Mouse (Mus musculus) cerebellum, adult 18-20 months (tissue): ENCODE measurements around the gene Tjp2.
"Not testable (repeated sequence)": the region's sequence is repeated elsewhere in the genome, so short reads cannot be mapped to it uniquely, and the experiment has no call there.

Source experiments
- DNase-seq, 2 experiments: peaks; one replicate each; pipeline ENCODE4 v3.0.0; 2021

Tjp2 gene

GRCm38 (mm10) chr19:24120811-24121210 is 104.0 kb downstream of the Tjp2 start:
- no peak for DNase-seq

DNA sequence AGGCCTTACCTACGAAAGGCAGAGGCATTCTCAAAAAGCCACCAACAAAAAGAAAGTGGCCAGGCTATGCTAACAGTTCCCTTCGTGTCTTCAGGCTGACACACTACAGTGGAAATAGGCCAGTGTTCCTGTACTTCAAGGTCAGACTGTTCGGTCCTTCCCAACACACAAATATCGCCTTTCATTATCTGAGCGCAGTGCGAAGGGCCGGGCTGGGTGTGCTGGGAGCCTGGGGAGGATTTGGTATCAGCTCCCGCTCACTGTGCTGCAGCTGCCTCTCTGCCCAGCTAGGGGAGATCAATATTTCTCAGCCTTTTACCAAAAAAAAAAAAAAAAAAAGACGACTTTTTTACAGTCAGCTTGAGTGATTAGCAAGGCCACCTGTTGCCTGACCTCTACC is 106.1 kb downstream of the Tjp2 start:
- no peak for DNase-seq

DNA sequence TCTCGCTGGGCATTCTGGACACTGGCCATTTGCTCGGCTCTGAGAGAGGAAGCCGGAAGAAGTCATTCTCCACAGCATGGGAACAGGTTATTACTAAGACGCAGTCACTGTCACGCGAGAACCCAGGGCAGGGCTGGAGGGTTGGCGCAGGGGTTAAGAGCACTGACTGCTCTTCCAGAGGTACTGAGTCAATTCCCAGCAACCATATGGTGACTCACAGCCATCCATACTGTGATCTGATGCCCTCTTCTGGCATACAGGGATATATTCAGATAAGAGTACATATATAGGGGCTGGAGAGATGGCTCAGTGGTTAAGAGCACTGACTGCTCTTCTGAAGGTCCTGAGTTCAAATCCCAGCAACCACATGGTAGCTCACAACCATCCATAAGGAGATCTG is 113.2 kb downstream of the Tjp2 start:
- no peak for DNase-seq

- no peak for DNase-seq
Measured at GRCm38 (mm10) chr19:24107707-24108106, 117.1 kb downstream of the Tjp2 start.

DNA sequence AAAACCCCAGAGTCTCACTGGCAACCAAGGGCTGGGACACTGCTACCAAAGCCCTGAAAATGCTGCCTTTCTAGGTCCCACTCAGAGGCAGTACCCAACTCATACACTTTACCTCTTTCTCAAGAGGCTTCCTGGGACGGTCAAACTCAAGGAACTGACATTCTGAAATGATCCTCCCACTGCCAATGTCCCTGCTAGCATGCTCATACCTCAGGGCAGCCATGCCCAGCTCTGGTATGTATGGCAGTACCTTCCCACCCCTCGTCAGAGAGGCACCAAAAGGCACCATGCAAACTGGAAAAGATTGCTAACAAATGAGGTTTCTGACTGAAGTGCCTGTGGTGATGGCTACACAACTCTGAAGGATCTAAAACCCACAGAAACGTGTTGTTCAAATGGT is 121.0 kb downstream of the Tjp2 start:
- DNase-seq = no peak

GRCm38 (mm10) chr19:24102562-24103126 is 122.2 kb downstream of the Tjp2 start:
- DNase-seq = no peak

GRCm38 (mm10) chr19:24101183-24101582 is 123.6 kb downstream of the Tjp2 start:
- DNase-seq = no peak

GRCm38 (mm10) chr19:24098691-24099090 is 126.1 kb downstream of the Tjp2 start:
- no peak for DNase-seq

DNA sequence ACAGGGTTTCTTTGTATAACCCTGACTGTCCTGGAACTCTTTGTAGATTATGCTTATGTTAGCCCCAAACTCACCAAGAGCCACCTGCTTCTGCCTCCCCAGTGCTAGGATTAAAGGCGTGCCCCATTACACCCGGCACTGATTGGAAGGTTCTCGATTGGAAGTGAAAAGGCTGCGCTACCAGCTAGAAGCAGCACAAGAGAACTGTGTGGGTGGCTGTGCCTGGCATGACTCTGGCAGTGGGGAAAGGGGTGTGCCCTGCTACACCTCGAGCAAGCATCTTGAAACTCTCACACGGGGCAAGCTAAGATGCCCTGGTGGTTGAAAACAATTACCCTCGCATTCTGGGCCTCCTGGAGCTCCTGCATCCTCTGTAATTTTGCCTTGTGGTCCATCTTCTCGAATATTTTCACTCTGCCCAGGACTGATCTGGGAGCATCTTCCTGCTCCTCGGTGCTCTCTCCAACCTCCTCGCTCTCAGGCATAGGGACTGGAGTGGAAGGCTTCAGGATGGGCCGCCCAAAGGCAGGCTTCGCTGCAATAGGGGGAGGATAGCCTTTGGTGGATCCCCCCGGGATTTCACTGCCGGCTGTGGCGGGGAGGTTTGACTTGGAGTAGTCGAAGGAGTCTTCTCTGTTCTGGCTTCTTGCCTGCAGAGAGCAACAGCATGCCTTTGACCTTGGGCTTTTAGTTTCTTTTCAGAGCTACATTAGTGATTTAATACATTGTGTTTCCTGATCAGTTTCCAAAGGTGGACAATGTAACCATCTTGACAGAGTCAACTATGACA is 127.0 kb downstream of the Tjp2 start:
- DNase-seq = no peak

DNA sequence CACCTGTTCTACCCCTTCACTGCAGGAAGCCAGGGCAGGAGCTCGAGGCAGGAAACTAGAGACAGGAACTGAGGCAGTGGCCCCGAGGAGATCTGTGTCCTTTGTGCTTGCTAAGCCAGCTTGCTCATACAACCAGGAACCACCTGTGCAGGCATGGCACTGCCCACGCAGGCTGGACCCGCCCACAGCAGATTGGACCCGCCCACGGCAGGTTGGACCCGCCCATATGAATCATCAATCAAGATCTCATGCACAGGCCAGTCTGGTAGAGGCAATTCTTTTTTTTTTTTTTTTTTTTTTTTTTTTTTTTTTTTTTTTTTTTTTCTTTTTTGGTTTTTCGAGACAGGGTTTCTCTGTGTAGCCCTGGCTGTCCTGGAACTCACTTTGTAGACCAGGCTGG is 132.8 kb downstream of the Tjp2 start:
- not testable (repeated sequence) for DNase-seq

DNA sequence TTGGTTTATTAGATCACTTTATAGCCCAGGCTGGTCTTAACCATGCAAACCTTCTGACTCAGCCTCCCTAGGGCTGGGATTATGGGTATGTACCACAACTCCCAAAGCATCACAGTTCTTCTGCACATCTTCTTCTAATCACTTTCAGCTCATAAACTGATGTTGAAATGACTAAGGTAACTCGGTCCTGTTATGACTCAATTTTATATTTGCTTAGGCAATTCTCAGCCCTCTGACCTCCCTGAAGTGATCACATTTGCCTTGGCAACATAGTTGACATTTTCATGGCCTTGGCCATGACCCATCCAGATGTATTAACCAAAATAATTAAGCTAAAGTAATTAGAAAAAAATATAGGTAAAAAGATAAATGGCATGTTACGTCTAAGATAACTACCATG is 134.5 kb downstream of the Tjp2 start:
- no peak for DNase-seq

DNA sequence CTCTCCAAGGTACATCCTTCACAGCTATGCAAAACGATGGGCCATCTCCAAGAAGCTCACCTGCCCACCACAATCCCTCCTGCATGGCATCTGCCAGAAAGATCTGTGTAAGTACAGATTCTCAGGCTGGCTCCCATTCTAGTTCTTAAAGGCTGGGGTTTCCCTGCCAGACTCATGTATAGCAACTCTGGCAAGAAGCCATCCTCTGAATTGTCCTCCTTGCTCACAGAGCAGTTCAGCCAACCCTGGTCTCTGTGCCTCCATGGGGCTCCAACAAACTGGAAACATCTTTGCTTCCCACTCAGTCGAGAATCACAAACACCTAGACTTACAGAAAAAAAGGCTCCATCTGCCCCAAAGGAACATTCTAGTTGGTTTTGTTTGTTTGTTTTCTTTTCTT is 139.5 kb downstream of the Tjp2 start:
- no peak for DNase-seq

- no peak for DNase-seq
Measured at GRCm38 (mm10) chr19:24080417-24081080, 144.3 kb downstream of the Tjp2 start.

- DNase-seq = no peak
Measured at GRCm38 (mm10) chr19:24077658-24078057, 147.2 kb downstream of the Tjp2 start.

- no peak for DNase-seq
Measured at GRCm38 (mm10) chr19:24076536-24076935, 148.3 kb downstream of the Tjp2 start.

DNA sequence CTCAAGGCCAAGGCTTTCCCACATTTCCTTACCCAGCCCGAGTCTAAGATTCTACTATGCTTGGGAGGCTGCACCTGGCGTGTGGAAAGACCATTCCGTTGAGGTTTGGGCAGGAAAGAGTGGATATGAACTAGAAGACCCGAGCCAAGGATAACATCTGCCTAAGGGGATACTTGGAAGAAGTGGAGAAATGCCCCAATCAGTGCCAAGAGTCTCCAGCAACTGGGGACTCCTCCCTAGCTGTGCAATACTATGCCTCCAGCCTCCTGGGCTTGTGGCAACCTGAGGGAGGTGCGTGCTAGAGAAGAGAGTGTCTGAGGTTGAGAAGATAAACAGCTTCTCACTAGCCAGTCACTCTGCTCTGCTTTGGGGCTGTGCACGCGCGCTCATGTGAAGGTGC is 148.9 kb downstream of the Tjp2 start:
- no peak for DNase-seq

GRCm38 (mm10) chr19:24073155-24073554 is 151.7 kb downstream of the Tjp2 start:
- DNase-seq = no peak

DNA sequence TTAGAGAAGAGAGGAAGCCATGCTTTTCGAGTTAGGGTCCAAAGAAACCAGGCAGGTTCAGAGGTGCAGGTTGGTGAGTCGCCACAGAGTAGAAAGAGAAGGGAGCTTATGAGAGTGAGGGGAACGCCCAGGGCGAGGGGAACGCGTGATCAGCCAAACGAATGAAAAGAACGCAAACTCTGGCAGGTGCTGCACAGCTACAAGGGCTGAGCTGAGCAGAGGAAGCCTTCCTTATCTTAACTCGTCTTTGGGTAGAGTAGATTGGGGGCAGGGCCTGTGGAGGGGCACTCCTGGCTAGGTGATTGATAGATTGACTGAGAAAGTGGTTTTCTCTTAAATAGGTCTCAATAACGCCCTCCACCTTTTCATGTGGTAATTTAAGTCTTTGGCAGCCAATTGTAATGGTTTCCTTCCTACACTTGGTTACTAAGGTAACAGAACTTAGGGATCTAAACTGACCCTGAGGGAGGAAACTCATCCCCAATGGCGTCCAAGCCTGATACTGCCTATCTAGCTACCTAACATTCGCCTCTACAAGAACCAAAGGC is 160.4 kb downstream of the Tjp2 start:
- no peak for DNase-seq

DNA sequence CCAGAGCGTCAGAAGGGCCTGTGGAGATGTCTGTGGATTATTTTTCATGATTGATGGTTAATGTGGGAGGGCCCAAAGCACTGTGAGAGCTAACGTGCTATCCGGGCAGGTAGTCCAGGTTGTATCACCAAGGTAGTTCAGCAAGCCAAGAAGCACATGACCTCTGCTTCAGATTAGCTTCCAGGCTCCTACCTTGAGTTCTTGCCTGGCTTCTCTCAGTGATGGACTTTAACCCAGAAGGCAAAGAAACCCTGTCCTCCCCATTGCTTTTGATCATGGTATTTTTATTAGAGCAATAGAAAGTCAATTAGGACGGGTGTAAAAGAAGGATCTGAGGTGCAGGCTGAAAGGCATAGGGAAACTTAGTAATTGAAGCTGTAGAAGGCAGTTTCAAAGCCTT is 161.2 kb downstream of the Tjp2 start:
- DNase-seq = no peak

- no peak for DNase-seq
Measured at GRCm38 (mm10) chr19:24058851-24059250, 166.0 kb downstream of the Tjp2 start.

DNA sequence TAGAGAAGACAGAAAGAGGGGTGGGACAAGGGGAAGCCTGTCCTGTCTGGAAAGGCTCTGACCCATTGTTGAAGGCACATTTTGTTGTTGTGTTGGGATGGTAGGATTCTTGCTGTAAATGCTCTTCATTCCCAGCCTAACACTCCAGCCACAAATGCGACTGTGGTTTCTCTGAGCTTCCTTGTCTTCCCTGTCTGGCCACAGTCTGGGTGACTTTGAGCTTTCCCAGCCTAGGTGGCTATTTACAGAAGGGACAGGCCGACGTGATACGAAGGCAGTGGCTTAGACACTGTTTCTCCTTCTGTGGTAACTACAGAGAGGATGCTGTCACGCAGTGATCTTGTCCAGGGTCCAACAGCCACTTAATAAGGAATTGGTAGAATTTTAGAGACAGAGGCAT is 166.8 kb downstream of the Tjp2 start:
- no peak for DNase-seq

GRCm38 (mm10) chr19:24056880-24057279 is 167.9 kb downstream of the Tjp2 start:
- no peak for DNase-seq

DNA sequence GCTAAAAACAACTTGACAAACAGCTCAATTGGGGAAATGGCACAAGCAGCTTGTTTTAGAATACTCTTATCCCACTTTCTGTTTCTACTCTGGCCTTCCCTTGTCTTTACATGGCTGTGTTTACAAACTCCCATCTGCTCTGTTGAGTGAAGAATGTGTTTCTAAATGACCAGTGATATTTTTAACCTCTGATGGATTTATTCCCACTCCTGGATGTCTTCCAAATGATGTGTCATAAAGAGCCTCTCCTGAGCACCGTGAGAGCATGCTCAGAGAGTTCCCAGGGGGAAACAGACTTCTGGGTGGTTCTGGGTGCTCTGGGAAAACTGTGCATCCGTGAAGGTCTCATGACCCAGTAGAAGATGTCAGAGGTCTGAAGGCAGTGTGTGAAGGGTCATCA is 169.9 kb downstream of the Tjp2 start:
- no peak for DNase-seq

GRCm38 (mm10) chr19:24054265-24054664 is 170.6 kb downstream of the Tjp2 start:
- no peak for DNase-seq
